Mouse (Mus musculus) testis, adult 2 months (tissue): Measurements from ENCODE around the gene Krt222.

ENCODE experiments used
- CTCF ChIP-seq: fragments of 200-500 bp; IDR thresholded peaks from 2 replicates; pipeline ENCODE4 v1.5.1; 2012; ENCODE audit warnings: low read depth, mild to moderate bottlenecking, inconsistent platforms, low read length, moderate library complexity; ENCODE audit not compliant: control insufficient read depth, insufficient read depth, insufficient replicate concordance
- POLR2A ChIP-seq: fragments of 200-500 bp; IDR thresholded peaks from 2 replicates; pipeline ENCODE4 v1.6.1; 2012; ENCODE audit warnings: low read depth, mild to moderate bottlenecking, inconsistent platforms, low read length, moderate library complexity; ENCODE audit not compliant: control insufficient read depth

DNA sequence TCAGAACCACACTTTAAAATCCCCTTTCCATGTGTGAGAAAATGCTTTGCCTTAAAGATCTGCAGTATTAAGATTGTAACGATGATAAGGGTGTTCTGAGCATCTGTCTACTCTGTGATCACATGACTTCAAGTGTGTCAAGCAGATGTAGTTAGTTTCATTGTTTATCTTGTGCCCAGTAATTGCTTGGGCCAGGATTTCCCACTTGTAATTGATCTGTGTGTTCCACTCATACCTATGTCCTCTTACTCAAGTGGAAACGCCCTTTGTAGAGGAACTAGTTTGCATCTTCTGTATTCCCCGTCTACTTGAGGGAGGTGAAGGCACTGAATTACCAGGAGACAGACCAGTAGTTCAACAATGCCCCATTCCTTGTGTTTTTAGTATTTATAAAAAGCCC is 6.8 kb upstream of the Krt222 start:
- TF ChIP-seq POLR2A = no peak
- TF ChIP-seq CTCF = no peak
